Mouse (Mus musculus): ENCODE results near the gene Ntn1. TPM values are rescaled to one million over a fixed set of nuclear protein-coding genes. Genes with fewer than 3 reads are reported as not detected.

Gene Ntn1
- polyA plus RNA-seq, 1 experiment = 15.6 TPM

GRCm38 (mm10) chr11:68394749-68395148 is 5.9 kb downstream of the Ntn1 start:
- no peak overlapping the region for H3ac ChIP-seq (ENCODE audit: control insufficient read depth, insufficient read length)
- no peak overlapping the region for H3K4me2 ChIP-seq (ENCODE audit: low read depth)
- H3K4me3 ChIP-seq = no peak overlapping the region
- TF ChIP-seq TCF3 (IDR thresholded peaks at IDR 0.05; ENCODE audit: insufficient read length, low read depth) = no peak
- no peak for TF ChIP-seq E2F4 (IDR thresholded peaks at IDR 0.05; ENCODE audit: insufficient read depth)
- no peak for TF ChIP-seq POLR2A (IDR thresholded peaks at IDR 0.05; ENCODE audit: insufficient read length, low read depth)
- no peak for TF ChIP-seq REST (IDR thresholded peaks at IDR 0.05; ENCODE audit: insufficient read depth, insufficient read length)
- TF ChIP-seq MYOG (IDR thresholded peaks at IDR 0.05; ENCODE audit: control insufficient read depth in 1 of 3, insufficient read depth in 1 of 3, insufficient read length in 2 of 3, low read depth in 2 of 3) = no peak
- TF ChIP-seq MAX (IDR thresholded peaks at IDR 0.05; ENCODE audit: low read depth) = no peak
- no peak for TF ChIP-seq USF1 (IDR thresholded peaks at IDR 0.05; ENCODE audit: low read depth)
- no peak for TF ChIP-seq TCF12 (IDR thresholded peaks at IDR 0.05; ENCODE audit: insufficient read depth, poor library complexity, severe bottlenecking)
- no peak for TF ChIP-seq MYOD1 (IDR thresholded peaks at IDR 0.05; ENCODE audit: control insufficient read depth in 1 of 3, insufficient read length in 2 of 3, low read depth in 2 of 3)
- TF ChIP-seq SRF (IDR thresholded peaks at IDR 0.05; ENCODE audit: control insufficient read depth, insufficient read length, low read depth) = no peak
- H3K36me3 ChIP-seq (ENCODE audit: control insufficient read depth, insufficient read depth) = no peaks in the 10 kb centered on the region
- no peaks in the 10 kb centered on the region for H3K79me2 ChIP-seq (ENCODE audit: control insufficient read depth, insufficient read depth)
- no peaks in the 10 kb centered on the region for H3K27me3 ChIP-seq (ENCODE audit: control insufficient read depth, insufficient read depth, insufficient read length)

- no peaks in the 10 kb centered on the region for H3K27me3 ChIP-seq (ENCODE audit: control insufficient read depth, insufficient read depth, insufficient read length)
These were observed 6.6 kb downstream of the Ntn1 start for GRCm38 (mm10) chr11:68393897-68394490.

GRCm38 (mm10) chr11:68390381-68391287 is 10.0 kb downstream of the Ntn1 start:
- Histone ChIP-seq H3K79me2 (ENCODE audit: control insufficient read depth, insufficient read depth) (no peaks in the 10 kb centered on the region), H3ac (ENCODE audit: control insufficient read depth, insufficient read length) (no peak overlapping the region), H3K4me3 (no peak overlapping the region), H3K27me3 (ENCODE audit: control insufficient read depth, insufficient read depth, insufficient read length) (no peaks in the 10 kb centered on the region), H3K36me3 (ENCODE audit: control insufficient read depth, insufficient read depth) (no peaks in the 10 kb centered on the region), H3K4me2 (ENCODE audit: low read depth) (no peak overlapping the region)
- TF ChIP-seq USF1 (IDR thresholded peaks at IDR 0.05; ENCODE audit: low read depth) = no peak
- TF ChIP-seq TCF3 (IDR thresholded peaks at IDR 0.05; ENCODE audit: insufficient read length, low read depth) = no peak
- no peak for TF ChIP-seq TCF12 (IDR thresholded peaks at IDR 0.05; ENCODE audit: insufficient read depth, poor library complexity, severe bottlenecking)
- no peak for TF ChIP-seq MYOG (IDR thresholded peaks at IDR 0.05; ENCODE audit: control insufficient read depth in 1 of 3, insufficient read depth in 1 of 3, insufficient read length in 2 of 3, low read depth in 2 of 3)
- no peak for TF ChIP-seq E2F4 (IDR thresholded peaks at IDR 0.05; ENCODE audit: insufficient read depth)
- no peak for TF ChIP-seq CEBPB (IDR thresholded peaks at IDR 0.05; ENCODE audit: insufficient read depth, poor library complexity, severe bottlenecking)
- TF ChIP-seq MYOD1 (IDR thresholded peaks at IDR 0.05; ENCODE audit: control insufficient read depth in 1 of 3, insufficient read length in 2 of 3, low read depth in 2 of 3) = no peak
- TF ChIP-seq MAX (IDR thresholded peaks at IDR 0.05; ENCODE audit: low read depth) = no peak
- no peak for TF ChIP-seq REST (IDR thresholded peaks at IDR 0.05; ENCODE audit: insufficient read depth, insufficient read length)

More at GRCm38 (mm10) chr11:68393897-68394490, 6.6 kb downstream of the Ntn1 start:
- Histone ChIP-seq H3K4me2 (ENCODE audit: low read depth) (no peak overlapping the region), H3K79me2 (ENCODE audit: control insufficient read depth, insufficient read depth) (no peaks in the 10 kb centered on the region), H3ac (ENCODE audit: control insufficient read depth, insufficient read length) (no peak overlapping the region), H3K36me3 (ENCODE audit: control insufficient read depth, insufficient read depth) (no peaks in the 10 kb centered on the region), H3K4me3 (no peak overlapping the region)
- no peak for TF ChIP-seq REST (IDR thresholded peaks at IDR 0.05; ENCODE audit: insufficient read depth, insufficient read length)
- TF ChIP-seq SRF (IDR thresholded peaks at IDR 0.05; ENCODE audit: control insufficient read depth, insufficient read length, low read depth) = no peak
- TF ChIP-seq MYOD1 (IDR thresholded peaks at IDR 0.05; ENCODE audit: control insufficient read depth in 1 of 3, insufficient read length in 2 of 3, low read depth in 2 of 3) = no peak
- TF ChIP-seq USF1 (IDR thresholded peaks at IDR 0.05; ENCODE audit: low read depth) = no peak
- no peak for TF ChIP-seq TCF12 (IDR thresholded peaks at IDR 0.05; ENCODE audit: insufficient read depth, poor library complexity, severe bottlenecking)
- TF ChIP-seq E2F4 (IDR thresholded peaks at IDR 0.05; ENCODE audit: insufficient read depth) = no peak

- Histone ChIP-seq H3K79me2 (ENCODE audit: control insufficient read depth, insufficient read depth) (no peaks in the 10 kb centered on the region), H3K4me3 (no peak overlapping the region), H3K27me3 (ENCODE audit: control insufficient read depth, insufficient read depth, insufficient read length) (no peaks in the 10 kb centered on the region), H3K4me2 (ENCODE audit: low read depth) (no peak overlapping the region), H3K36me3 (ENCODE audit: control insufficient read depth, insufficient read depth) (no peaks in the 10 kb centered on the region), H3ac (ENCODE audit: control insufficient read depth, insufficient read length) (no peak overlapping the region)
- TF ChIP-seq MYOG (IDR thresholded peaks at IDR 0.05; ENCODE audit: control insufficient read depth in 1 of 3, insufficient read depth in 1 of 3, insufficient read length in 2 of 3, low read depth in 2 of 3) (no peak), REST (IDR thresholded peaks at IDR 0.05; ENCODE audit: insufficient read depth, insufficient read length) (no peak), TCF12 (IDR thresholded peaks at IDR 0.05; ENCODE audit: insufficient read depth, poor library complexity, severe bottlenecking) (no peak), MAX (IDR thresholded peaks at IDR 0.05; ENCODE audit: low read depth) (no peak), TCF3 (IDR thresholded peaks at IDR 0.05; ENCODE audit: insufficient read length, low read depth) (no peak), CEBPB (IDR thresholded peaks at IDR 0.05; ENCODE audit: insufficient read depth, poor library complexity, severe bottlenecking) (no peak), MYOD1 (IDR thresholded peaks at IDR 0.05; ENCODE audit: control insufficient read depth in 1 of 3, insufficient read length in 2 of 3, low read depth in 2 of 3) (no peak), USF1 (IDR thresholded peaks at IDR 0.05; ENCODE audit: low read depth) (no peak), POLR2A (IDR thresholded peaks at IDR 0.05; ENCODE audit: insufficient read length, low read depth) (no peak), E2F4 (IDR thresholded peaks at IDR 0.05; ENCODE audit: insufficient read depth) (no peak), POLR2AphosphoS2 (IDR thresholded peaks at IDR 0.05; ENCODE audit: insufficient read length, low read depth) (no peak), SRF (IDR thresholded peaks at IDR 0.05; ENCODE audit: control insufficient read depth, insufficient read length, low read depth) (no peak)
These were observed 11.0 kb downstream of the Ntn1 start for GRCm38 (mm10) chr11:68389621-68390020.

Measured in myocyte (in vitro differentiated cells).